Mouse (Mus musculus): ENCODE measurements around the gene Ibtk. TPM values are rescaled to one million over a fixed set of nuclear protein-coding genes. Genes with fewer than 3 reads are reported as not detected.

The Ibtk gene
- polyA plus RNA-seq, 1 experiment from 2014 or later, result 20.0 TPM

DNA sequence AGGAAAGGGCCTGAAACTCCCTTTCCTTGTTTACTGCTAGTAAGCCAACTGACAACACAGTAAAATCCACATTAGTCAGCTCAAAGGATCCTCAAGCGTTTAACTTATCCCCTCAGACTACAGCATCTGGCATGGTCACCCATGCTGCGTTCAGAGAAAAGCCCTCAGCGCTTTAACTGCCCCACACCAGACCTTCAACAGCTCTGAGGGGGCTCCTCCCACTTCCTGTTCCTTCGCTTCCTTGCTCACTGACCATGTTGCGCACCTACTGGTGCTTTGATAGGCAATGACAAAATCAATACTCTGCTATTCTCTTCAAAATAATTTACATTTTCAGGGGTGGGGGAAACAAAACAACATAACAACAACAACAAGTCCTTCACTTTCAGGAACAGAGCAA lies 47.2 kb downstream of the Ibtk start:
- H3K36me3 ChIP-seq, result peaks cover 78% of the 10 kb centered on the region
- no peak overlapping the region for H3K9ac ChIP-seq
- no peak overlapping the region for H3K27ac ChIP-seq (replicated peaks)
- no peak overlapping the region for H3K4me3 ChIP-seq
- no peak overlapping the region for H3K4me2 ChIP-seq
- H3K27me3 ChIP-seq (replicated peaks), result no peaks in the 10 kb centered on the region
- 85% methylated on average over 5 of the region's 5 CpGs for WGBS
- ATAC-seq (ENCODE audit: extremely low read depth, insufficient number of reproducible peaks, low FRiP score, low TSS enrichment), result no peak
- H3K9me3 ChIP-seq, result no peaks in the 10 kb centered on the region
- no peaks in the 10 kb centered on the region for H3K4me1 ChIP-seq

DNA sequence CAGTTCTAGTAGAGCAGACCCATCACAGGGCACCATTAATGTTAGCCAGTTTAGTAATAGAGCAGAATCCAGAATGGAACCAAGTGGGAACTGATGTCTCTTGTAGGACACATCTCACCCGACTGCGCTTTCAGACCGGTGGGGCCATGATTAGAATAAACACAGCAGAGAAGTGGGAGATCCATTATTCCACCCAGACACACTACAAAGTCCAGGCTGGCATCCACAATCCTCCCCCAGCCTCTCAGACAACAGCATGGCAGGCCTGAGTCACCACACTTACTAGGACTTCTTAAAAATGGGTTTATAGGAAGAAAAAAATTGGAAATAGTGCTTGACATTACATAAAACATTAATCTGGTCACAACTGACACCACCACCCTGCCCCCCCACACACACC lies 53.5 kb downstream of the Ibtk start:
- 95% methylated on average over 3 of the region's 3 CpGs for WGBS
- Histone ChIP-seq H3K9ac (no peak overlapping the region), H3K4me2 (no peak overlapping the region), H3K27me3 (replicated peaks) (no peaks in the 10 kb centered on the region), H3K9me3 (no peaks in the 10 kb centered on the region), H3K27ac (replicated peaks) (no peak overlapping the region), H3K4me1 (peaks cover 11% of the 10 kb centered on the region; the same call in 1 of the 2 replicates), H3K4me3 (no peak overlapping the region), H3K36me3 (peaks cover 53% of the 10 kb centered on the region)
- ATAC-seq (ENCODE audit: extremely low read depth, insufficient number of reproducible peaks, low FRiP score, low TSS enrichment), result no peak

DNA sequence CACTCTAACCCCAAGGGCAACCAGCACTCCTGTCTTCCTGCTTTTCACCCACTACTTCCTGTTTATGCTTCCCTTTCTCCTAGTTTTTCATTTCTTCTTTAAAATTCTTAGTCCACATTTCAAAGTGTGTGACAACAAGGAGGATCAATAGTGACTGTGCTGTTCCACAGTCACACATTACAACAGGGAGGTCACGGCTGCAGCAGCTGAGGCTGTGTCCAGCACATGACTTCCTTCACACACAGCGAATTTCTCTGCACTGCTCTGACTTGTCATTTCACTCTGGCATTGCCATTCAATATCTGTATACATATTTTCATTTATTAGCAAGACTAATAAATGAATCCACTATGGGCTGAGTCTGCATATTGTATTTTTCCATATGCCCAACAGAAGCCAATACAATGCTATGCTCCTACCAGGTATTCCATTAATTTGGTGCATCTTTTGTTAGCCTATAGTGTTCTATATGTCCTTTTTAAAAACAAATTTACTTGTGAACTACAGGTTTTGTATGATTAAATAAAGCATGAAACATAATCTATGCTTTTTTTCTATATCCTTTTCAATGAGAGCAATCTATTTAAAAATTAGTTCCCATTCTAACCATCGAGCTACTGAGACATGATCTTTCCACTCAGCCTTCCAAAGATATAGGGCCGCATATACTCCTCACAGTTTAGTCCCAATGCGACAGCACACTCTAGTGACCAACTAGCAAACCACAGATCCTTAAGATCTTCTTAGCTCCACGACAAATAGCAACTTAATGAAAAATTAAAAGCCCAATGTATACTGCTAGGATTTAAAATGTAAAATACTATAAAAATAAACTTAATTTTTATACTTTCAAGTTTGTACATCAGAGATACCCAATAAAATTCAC lies 55.7 kb downstream of the Ibtk start:
- no peak overlapping the region for H3K4me3 ChIP-seq
- no peaks in the 10 kb centered on the region for H3K27me3 ChIP-seq (replicated peaks)
- no peak overlapping the region for H3K9ac ChIP-seq
- no peak overlapping the region for H3K27ac ChIP-seq (replicated peaks)
- peaks cover 17% of the 10 kb centered on the region for H3K4me1 ChIP-seq
- ATAC-seq (ENCODE audit: extremely low read depth, insufficient number of reproducible peaks, low FRiP score, low TSS enrichment), result no peak; the same call in 1 of the 2 replicates
- H3K4me2 ChIP-seq, result no peak overlapping the region
- H3K36me3 ChIP-seq, result peaks cover 68% of the 10 kb centered on the region
- H3K9me3 ChIP-seq, result no peaks in the 10 kb centered on the region
- WGBS, result 55% methylated on average over 6 of the region's 6 CpGs

DNA sequence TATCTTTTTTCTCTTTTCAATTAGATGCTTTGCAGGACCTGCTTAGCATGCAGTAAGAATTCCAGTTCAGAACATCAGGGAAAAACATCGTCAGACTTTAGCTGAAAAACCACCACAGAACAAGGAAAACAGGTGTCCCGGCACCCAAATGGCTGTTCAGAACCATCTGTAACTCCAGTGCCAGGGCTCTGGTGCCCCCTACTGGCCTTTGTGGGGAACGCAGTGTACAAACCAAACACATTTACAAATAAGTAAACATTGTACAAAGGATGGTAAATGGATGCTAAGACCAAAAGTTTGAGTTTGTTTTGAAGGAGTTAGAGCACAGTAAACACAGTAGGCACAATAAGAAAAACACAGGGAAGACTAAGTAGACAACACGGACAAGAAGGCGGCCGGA lies 64.1 kb downstream of the Ibtk start:
- Histone ChIP-seq H3K9ac (no peak overlapping the region), H3K9me3 (peaks cover 12% of the 10 kb centered on the region), H3K36me3 (peaks cover 64% of the 10 kb centered on the region), H3K27me3 (replicated peaks) (no peaks in the 10 kb centered on the region), H3K4me3 (no peak overlapping the region), H3K27ac (replicated peaks) (no peak overlapping the region), H3K4me2 (no peak overlapping the region), H3K4me1 (peaks cover 6% of the 10 kb centered on the region; the same call in 1 of the 2 replicates)
- WGBS, result 87% methylated on average over 6 of the region's 6 CpGs
- ATAC-seq (ENCODE audit: extremely low read depth, insufficient number of reproducible peaks, low FRiP score, low TSS enrichment), result no peak

DNA sequence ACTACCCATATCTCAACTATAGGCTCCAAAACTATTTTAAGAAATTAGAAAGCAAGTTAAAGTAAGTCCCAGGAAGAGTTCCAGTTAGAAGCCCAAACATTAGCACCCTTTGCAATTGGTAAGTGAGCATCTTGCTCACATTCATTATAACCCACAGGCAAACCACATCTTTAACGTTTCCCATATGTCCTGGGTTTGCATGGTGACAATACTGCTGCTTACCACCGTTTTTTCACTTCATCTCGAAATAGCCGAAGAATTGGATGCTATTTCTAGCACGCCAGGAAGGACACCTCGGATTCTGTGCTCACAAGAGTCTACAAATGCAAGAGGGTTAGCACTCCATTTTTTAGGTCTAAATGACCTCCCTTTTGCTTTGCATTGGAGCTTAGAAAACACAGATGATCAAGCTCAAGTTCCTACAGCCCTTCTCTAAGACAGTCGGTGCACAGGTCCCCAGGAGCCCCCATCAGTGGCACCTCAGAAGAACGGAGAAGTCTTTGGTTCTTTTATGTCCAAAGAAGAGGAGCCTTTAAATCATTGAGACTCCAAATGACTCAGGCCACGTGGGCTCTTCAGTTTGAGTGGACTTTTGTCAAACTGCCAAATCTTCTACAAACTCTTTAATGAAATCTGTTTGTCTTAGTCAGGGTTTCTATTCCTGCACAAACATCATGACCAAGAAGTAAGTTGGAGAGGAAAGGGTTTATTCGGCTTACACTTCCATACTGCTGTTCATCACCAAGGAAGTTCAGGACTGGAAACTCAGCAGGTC lies 73.8 kb downstream of the Ibtk start:
- 65% methylated on average over 10 of the region's 10 CpGs for WGBS
- H3K4me1 ChIP-seq, result peaks cover 11% of the 10 kb centered on the region
- H3K9ac ChIP-seq, result no peak overlapping the region
- no peak overlapping the region for H3K4me3 ChIP-seq
- no peaks in the 10 kb centered on the region for H3K27me3 ChIP-seq (replicated peaks)
- no peaks in the 10 kb centered on the region for H3K36me3 ChIP-seq
- H3K9me3 ChIP-seq, result no peaks in the 10 kb centered on the region
- no peak overlapping the region for H3K27ac ChIP-seq (replicated peaks)
- ATAC-seq (ENCODE audit: extremely low read depth, insufficient number of reproducible peaks, low FRiP score, low TSS enrichment), result no peak
- H3K4me2 ChIP-seq, result no peak overlapping the region

DNA sequence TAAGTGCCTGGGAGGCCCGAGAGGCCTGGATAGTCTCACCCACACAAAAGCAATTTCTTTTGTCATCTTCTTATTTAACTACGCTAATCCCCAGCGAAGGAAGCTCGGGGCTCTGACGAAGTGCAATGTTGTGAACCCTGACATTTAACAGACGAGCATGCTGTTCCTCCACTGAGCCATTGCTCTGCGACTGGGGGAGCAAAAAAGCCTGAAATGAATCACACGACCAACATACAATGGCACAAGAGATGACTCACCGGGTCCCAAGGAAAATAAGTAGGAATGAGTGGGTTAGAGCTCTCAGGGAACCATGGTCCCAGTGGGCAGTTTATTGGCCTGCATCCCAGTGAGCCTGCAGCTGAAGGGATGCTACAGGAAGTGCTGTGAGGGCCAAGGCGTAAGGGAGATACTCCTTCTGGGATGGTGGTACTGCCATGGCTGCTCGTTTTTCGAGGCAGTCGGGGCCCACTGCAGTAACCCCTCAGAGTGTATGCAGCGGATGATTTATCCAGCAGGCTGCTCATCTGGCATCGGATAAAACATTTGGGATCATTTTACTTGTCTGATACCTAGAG lies 75.1 kb downstream of the Ibtk start:
- Histone ChIP-seq H3K36me3 (no peaks in the 10 kb centered on the region), H3K9ac (no peak overlapping the region), H3K4me3 (no peak overlapping the region), H3K4me1 (peaks cover 11% of the 10 kb centered on the region), H3K4me2 (peak overlapping the region; percentile 28), H3K27me3 (replicated peaks) (no peaks in the 10 kb centered on the region), H3K27ac (replicated peaks) (peak overlapping the region; percentile 12; the same call in 1 of the 2 replicates), H3K9me3 (no peaks in the 10 kb centered on the region)
- WGBS, result 38% methylated on average over 15 of the region's 15 CpGs
- ATAC-seq (ENCODE audit: extremely low read depth, insufficient number of reproducible peaks, low FRiP score, low TSS enrichment), result no peak

DNA sequence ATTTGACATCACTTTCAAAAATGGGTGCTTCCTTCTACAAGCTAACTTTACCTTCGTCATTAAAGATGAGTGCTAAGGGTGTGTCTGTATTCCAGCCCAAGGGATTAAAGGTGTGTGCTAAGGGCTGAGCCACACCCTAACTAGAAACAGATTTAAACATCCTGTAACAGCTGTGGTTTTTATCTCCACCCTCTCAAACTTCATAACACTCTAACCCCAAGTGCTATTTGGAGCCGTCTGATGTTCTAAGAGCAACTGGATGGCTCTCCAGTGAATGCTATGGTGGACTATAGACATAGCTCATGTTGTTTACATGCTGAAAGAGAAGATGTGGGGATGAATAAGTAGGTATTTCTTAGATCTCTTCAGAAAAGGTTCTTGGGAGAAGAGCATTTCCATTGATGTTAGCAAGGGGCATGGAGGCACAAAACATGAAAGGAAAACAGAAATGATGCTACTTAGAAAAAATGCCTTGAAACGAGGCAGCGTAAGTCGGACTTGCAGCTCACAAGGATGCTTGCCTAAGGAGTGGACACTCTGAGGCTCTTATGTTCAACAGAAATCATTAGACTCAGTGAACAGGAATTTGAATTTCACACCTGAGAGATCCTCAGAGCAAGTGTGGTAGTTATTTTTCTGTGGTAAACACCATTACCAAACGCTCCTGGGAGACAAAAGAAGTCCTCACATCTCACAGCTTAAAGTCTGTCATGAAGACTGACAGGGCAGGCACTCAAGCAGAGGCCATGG lies 77.4 kb downstream of the Ibtk start:
- Histone ChIP-seq H3K27me3 (replicated peaks) (no peaks in the 10 kb centered on the region), H3K27ac (replicated peaks) (no peak overlapping the region), H3K9ac (no peak overlapping the region), H3K9me3 (no peaks in the 10 kb centered on the region), H3K4me3 (no peak overlapping the region), H3K36me3 (no peaks in the 10 kb centered on the region), H3K4me1 (peaks cover 11% of the 10 kb centered on the region), H3K4me2 (no peak overlapping the region)
- ATAC-seq (ENCODE audit: extremely low read depth, insufficient number of reproducible peaks, low FRiP score, low TSS enrichment), result no peak
- WGBS, result 77% methylated on average over 6 of the region's 6 CpGs

DNA sequence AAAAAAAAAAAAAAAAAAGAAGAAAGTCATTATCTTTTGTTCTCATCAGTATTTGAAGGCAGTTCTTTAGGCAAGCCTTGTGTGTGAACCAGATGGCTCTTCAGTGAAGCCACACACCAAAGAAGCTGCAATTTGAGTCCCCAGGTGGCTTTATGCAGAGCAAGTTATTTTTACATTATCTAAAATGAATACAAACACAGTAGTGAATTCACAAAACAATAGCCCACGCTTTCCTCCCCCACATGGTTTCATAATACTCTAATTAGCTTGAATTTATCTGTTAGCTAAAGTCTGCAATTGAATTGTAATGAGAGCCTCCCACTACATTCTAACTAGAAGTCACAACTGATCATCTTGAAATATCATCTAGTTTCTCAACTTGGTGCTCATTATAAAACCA lies 84.8 kb downstream of the Ibtk start:
- WGBS, result 72% methylated on average over 1 of the region's 1 CpGs
- Histone ChIP-seq H3K27me3 (replicated peaks) (no peaks in the 10 kb centered on the region), H3K36me3 (no peaks in the 10 kb centered on the region), H3K27ac (replicated peaks) (no peak overlapping the region), H3K4me1 (peaks cover 10% of the 10 kb centered on the region), H3K9me3 (no peaks in the 10 kb centered on the region), H3K4me3 (no peak overlapping the region), H3K9ac (no peak overlapping the region), H3K4me2 (no peak overlapping the region)
- no peak for ATAC-seq (ENCODE audit: extremely low read depth, insufficient number of reproducible peaks, low FRiP score, low TSS enrichment)

DNA sequence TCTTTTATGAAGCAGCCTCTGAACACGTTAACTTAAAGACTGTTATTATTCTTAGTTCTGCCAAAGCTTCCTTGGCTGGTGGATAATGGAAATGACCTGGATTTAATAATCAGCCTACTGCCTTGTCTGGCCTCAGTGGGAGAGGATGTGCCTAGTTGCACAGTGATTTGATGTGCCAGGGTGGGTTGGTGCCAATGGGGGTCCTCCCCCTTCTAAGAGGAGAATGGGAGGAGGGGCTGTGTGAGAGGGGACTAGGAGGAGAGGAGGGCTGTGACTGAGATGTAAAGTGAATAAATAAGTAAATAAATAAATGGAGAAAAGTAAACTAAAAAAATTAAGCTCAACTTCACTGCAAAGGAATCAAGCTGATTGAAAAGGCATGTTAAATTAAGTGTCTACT lies 85.3 kb downstream of the Ibtk start:
- Histone ChIP-seq H3K4me1 (peaks cover 10% of the 10 kb centered on the region), H3K9ac (no peak overlapping the region), H3K9me3 (no peaks in the 10 kb centered on the region), H3K36me3 (no peaks in the 10 kb centered on the region), H3K27me3 (replicated peaks) (no peaks in the 10 kb centered on the region), H3K27ac (replicated peaks) (no peak overlapping the region), H3K4me3 (no peak overlapping the region), H3K4me2 (no peak overlapping the region)
- ATAC-seq (ENCODE audit: extremely low read depth, insufficient number of reproducible peaks, low FRiP score, low TSS enrichment), result no peak
- 79% methylated on average over 1 of the region's 1 CpGs for WGBS

DNA sequence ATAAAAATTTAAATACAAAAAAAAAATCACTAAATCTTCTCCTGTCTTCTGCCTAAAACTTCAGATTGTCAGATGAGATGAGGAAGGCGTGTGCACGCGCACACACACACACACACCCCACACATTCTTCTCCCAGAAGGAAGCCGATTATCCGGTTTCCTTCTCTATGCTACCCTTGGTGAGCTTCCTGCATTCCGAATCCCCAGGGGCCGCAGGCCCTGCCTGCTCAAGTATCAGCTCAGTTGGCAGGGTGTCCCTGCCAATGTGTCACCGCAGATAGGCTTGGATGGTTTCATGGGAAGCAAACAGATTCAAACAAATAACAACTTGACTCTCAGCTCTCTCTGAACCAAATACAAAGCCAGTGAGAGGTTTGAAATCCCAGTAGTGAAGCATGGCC lies 86.0 kb downstream of the Ibtk start:
- Histone ChIP-seq H3K4me2 (no peak overlapping the region), H3K4me3 (no peak overlapping the region), H3K4me1 (peaks cover 10% of the 10 kb centered on the region), H3K27ac (replicated peaks) (0 out of 2 replicates have a peak overlapping the region, but pooled peaks have one; percentile 15), H3K36me3 (no peaks in the 10 kb centered on the region), H3K27me3 (replicated peaks) (no peaks in the 10 kb centered on the region), H3K9ac (no peak overlapping the region), H3K9me3 (no peaks in the 10 kb centered on the region)
- ATAC-seq (ENCODE audit: extremely low read depth, insufficient number of reproducible peaks, low FRiP score, low TSS enrichment), result no peak
- 14% methylated on average over 8 of the region's 8 CpGs for WGBS

DNA sequence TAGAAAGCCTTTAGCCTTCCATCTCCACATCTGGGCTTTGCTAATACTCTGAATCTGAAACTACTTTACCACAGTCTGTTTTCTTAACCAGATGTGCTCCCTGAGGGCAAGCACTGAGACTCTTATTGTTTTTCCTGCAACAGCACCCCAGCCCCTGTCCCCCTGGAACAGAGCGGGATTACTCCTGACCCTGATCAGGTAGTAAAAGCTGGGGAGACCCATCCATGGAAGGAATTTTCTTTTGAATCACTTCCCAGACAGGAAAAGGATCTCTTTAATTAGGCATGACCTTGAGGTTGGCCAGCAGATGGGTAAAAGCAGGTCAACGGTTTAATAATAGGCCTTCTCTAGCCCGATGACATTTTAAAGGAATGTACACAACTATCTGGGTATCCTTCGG lies 95.7 kb downstream of the Ibtk start:
- H3K27me3 ChIP-seq (replicated peaks), result no peaks in the 10 kb centered on the region
- H3K27ac ChIP-seq (replicated peaks), result no peak overlapping the region
- no peaks in the 10 kb centered on the region for H3K36me3 ChIP-seq
- no peak for ATAC-seq (ENCODE audit: extremely low read depth, insufficient number of reproducible peaks, low FRiP score, low TSS enrichment)
- no peak overlapping the region for H3K4me3 ChIP-seq
- peaks cover 4% of the 10 kb centered on the region; the same call in 1 of the 2 replicates for H3K9me3 ChIP-seq
- H3K4me2 ChIP-seq, result no peak overlapping the region
- no peak overlapping the region for H3K9ac ChIP-seq
- 0 out of 2 replicates have a peak, but pooled peaks cover 11% of the 10 kb centered on the region for H3K4me1 ChIP-seq
- 57% methylated on average over 4 of the region's 4 CpGs for WGBS

Data from heart, embryonic 13.5 days (tissue).